Mouse (Mus musculus) embryonic facial prominence, embryonic 15.5 days (tissue): ENCODE measurements around the gene Tmf1. TPM values are rescaled to one million over a fixed set of nuclear protein-coding genes. Genes with fewer than 3 reads are reported as not detected.

Experiments
- ATAC-seq: fragments of 200-750 bp; cut with Nextera tagmentation; 2 replicates; pipeline ENCODE4 v1.8.0; 2017; ENCODE audit warnings: low read depth, moderate TSS enrichment; ENCODE audit not compliant: insufficient number of reproducible peaks, low FRiP score, low TSS enrichment
- H3K27ac ChIP-seq: fragments of 300-500 bp; sonication (generic); replicated peaks from 2 replicates; pipeline ENCODE4 v1.5.1; 2015; ENCODE audit warnings: mild to moderate bottlenecking, inconsistent platforms
- H3K27me3 ChIP-seq: fragments of 300-500 bp; sonication (generic); 2 replicates; pipeline ENCODE4 v1.6.1; 2015; ENCODE audit warnings: inconsistent platforms
- H3K36me3 ChIP-seq: fragments of 300-500 bp; sonication (generic); 2 replicates; pipeline ENCODE4 v1.6.1; 2015; ENCODE audit warnings: mild to moderate bottlenecking, inconsistent platforms
- H3K4me1 ChIP-seq: fragments of 300-500 bp; sonication (generic); 2 replicates; pipeline ENCODE4 v1.6.1; 2015; ENCODE audit warnings: inconsistent platforms
- H3K4me2 ChIP-seq: fragments of 300-500 bp; sonication (generic); replicated peaks from 2 replicates; pipeline ENCODE4 v1.6.1; 2015; ENCODE audit warnings: mild to moderate bottlenecking, inconsistent platforms
- H3K4me3 ChIP-seq: fragments of 300-500 bp; sonication (generic); replicated peaks from 2 replicates; pipeline ENCODE4 v1.5.1; 2015; ENCODE audit warnings: mild to moderate bottlenecking, inconsistent platforms
- H3K9ac ChIP-seq: fragments of 300-500 bp; sonication (generic); 2 replicates; pipeline ENCODE4 v1.6.1; 2015; ENCODE audit warnings: inconsistent platforms
- H3K9me3 ChIP-seq: fragments of 300-500 bp; sonication (generic); replicated peaks from 2 replicates; pipeline ENCODE4 v1.6.1; 2016; ENCODE audit warnings: inconsistent platforms
- WGBS: fragments of 180-500 bp; shearing (Covaris S2); methylation state at CpG from one replicate; pipeline ENCODE4 v1.1.7; 2015; 5-methylcytosine and 5-hydroxymethylcytosine counted together
- polyA plus RNA-seq: library from polyadenylated mRNA; unstranded; fragments of >200 nt; fragmentation: Nextera tagmentation; extraction: Ambion mirVana; gene quantifications from 2 replicates; pipeline ENCODE4 v1.2.1, GENCODE M21; 2015

Gene Tmf1
- polyA plus RNA-seq, 1 experiment from 2014 or later: 36.8 TPM

DNA sequence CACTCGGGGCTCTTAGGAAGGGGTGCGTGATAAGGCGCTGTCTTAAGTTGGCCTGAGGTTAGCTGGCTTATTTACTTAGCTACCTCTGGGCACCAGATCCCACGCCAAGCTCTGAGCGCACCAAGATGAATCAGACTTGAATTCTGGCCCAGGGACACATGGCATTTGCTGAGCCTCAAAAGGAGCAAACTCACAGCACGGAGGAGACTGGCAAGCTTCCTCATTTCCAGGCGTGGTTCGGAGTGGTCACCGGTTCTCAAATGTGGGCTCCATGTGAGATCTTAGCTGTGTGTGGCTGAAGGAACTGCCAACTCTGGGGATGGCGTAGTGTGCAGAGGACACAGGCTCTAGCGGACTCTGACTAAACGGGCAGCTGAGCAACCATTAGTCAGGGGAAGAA is 33.1 kb upstream of the Tmf1 start:
- Histone ChIP-seq H3K9ac (no peak overlapping the region), H3K9me3 (no peaks in the 10 kb centered on the region), H3K27ac (peak overlapping the region; percentile 45; the same call in 1 of the 2 replicates), H3K4me3 (peak overlapping the region; percentile 64), H3K36me3 (no peaks in the 10 kb centered on the region), H3K4me2 (peak overlapping the region; percentile 78), H3K27me3 (no peaks in the 10 kb centered on the region), H3K4me1 (peaks cover 20% of the 10 kb centered on the region)
- WGBS: 50% methylated on average over 12 of the region's 12 CpGs
- no peak for ATAC-seq

DNA sequence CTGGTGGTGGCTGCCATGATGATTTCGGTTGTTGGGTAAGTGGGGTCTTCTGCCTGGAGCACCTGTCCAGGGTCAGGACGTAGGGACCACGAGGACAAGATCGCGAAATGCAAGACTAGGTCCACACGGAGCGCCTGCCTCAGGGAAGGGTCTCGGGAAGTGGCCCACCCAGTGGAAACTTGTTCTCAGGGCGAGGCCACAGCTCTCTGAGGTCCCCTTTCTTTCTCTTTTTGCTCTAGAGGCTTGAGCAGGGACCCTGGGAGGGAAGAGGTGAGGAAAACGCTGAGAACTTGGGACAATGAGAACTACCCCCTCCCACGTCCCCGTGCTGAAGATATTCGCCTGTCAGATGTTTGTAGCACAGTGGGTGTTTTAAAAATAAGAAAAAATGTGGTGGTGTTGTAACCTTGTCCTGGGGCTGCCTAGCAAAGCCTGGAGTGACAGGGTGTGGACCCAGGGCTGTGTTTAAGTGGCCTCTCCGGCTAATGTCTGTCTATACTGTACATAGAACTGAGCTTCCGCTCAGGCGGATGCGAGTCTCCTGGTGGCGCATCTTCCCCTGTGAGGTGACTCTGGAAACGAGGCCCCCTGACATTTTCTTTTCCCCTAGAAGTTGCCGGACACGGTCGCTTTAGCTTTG is 32.2 kb upstream of the Tmf1 start:
- peaks cover 16% of the 10 kb centered on the region for H3K4me1 ChIP-seq
- H3K36me3 ChIP-seq: no peaks in the 10 kb centered on the region
- H3K9ac ChIP-seq: peak overlapping the region; percentile 64
- no peaks in the 10 kb centered on the region for H3K9me3 ChIP-seq
- WGBS: under 1% methylated on average over 22 of the region's 22 CpGs
- peak overlapping the region; percentile 64 for H3K4me3 ChIP-seq
- H3K27me3 ChIP-seq: no peaks in the 10 kb centered on the region
- H3K27ac ChIP-seq: peak overlapping the region; percentile 73
- peak; percentile 61 for ATAC-seq
- peak overlapping the region; percentile 78 for H3K4me2 ChIP-seq

DNA sequence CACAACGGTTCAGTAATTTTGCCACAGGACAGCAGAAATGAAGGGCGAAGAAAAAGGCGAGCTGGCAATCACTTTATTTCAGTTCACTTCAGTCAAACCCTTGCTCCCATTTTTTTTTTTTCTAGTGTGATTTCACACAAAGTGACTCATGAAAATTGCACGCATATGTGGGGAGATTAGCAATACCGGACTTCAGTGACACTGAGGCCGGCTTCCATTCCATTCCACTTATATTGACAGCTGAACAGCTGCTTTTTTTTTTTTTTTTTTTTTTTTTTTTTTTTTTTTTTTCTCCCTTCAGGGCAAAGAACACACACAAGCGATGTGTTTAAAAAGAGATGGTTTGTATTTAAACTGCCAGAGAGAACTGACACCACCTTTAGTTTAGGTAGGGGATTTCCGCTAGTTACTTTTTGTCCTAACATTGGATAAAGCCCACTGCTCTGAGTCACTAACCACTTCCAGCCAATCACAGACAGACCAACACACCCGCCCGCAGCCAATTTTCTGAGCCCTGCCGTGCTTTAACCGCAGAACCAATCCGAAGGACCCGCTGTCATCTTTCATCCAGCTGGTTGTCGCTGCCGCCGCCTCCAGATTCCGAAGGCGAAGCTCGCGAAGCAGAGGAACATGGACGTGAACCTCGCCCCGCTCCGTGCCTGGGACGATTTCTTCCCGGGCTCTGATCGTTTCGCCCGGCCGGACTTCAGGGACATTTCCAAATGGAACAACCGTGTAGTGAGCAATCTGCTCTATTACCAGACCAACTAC is 31.5 kb upstream of the Tmf1 start, which contains the start of gene Arl6ip5:
Arl6ip5 (plus strand) TSS at position 499 of the 771 bp plus-strand sequence.
- peak; percentile 80 for ATAC-seq
- Histone ChIP-seq H3K4me3 (peak within 1 kb of the TSS; percentile 64), H3K27me3 (no peaks in the 10 kb centered on the region), H3K36me3 (no peaks in the 10 kb centered on the region), H3K4me1 (peaks cover 16% of the 10 kb centered on the region), H3K27ac (peak within 1 kb of the TSS; percentile 73), H3K4me2 (peak within 1 kb of the TSS; percentile 78), H3K9me3 (no peaks in the 10 kb centered on the region), H3K9ac (peak within 1 kb of the TSS; percentile 64)
- 6% methylated on average over 32 of the region's 32 CpGs for WGBS

DNA sequence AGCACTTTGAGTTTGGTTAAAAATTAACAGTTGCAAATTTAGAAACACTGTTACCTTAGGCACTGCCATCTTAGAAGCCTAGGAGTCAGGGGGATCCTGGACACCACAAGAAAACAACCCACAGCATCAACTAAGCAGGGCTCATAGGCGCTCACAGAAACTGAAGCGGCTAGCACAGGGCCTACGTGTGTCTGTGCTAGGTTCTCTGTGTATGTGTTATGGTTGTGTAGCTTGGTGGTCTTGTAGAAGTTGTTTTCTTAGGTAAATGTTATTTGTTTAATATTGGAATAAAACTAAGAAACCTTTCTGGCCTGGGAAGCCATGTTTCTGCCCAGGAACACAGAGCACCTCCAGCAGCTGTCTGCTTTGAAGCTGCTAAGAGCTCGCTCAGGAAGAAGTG is 30.8 kb upstream of the Tmf1 start:
- no peak for ATAC-seq
- no peaks in the 10 kb centered on the region for H3K9me3 ChIP-seq
- no peak overlapping the region for H3K9ac ChIP-seq
- H3K27me3 ChIP-seq: no peaks in the 10 kb centered on the region
- H3K4me3 ChIP-seq: no peak overlapping the region
- 79% methylated on average over 4 of the region's 4 CpGs for WGBS
- H3K27ac ChIP-seq: no peak overlapping the region
- H3K4me2 ChIP-seq: no peak overlapping the region
- peaks cover 16% of the 10 kb centered on the region for H3K4me1 ChIP-seq
- no peaks in the 10 kb centered on the region for H3K36me3 ChIP-seq

GRCm38 (mm10) chr6:97209201-97209600 is 30.3 kb upstream of the Tmf1 start:
- WGBS: 47% methylated on average over 3 of the region's 3 CpGs
- no peak for ATAC-seq
- H3K4me1 ChIP-seq: peaks cover 21% of the 10 kb centered on the region
- no peaks in the 10 kb centered on the region for H3K27me3 ChIP-seq
- no peaks in the 10 kb centered on the region for H3K9me3 ChIP-seq
- H3K9ac ChIP-seq: no peak overlapping the region
- H3K4me3 ChIP-seq: no peak overlapping the region
- H3K27ac ChIP-seq: no peak overlapping the region
- no peak overlapping the region for H3K4me2 ChIP-seq
- H3K36me3 ChIP-seq: no peaks in the 10 kb centered on the region

- ATAC-seq: no peak
- Histone ChIP-seq H3K27me3 (no peaks in the 10 kb centered on the region), H3K27ac (peak overlapping the region; percentile 31; the same call in 1 of the 2 replicates), H3K4me2 (no peak overlapping the region), H3K36me3 (no peaks in the 10 kb centered on the region), H3K9ac (no peak overlapping the region), H3K4me1 (peaks cover 23% of the 10 kb centered on the region), H3K9me3 (no peaks in the 10 kb centered on the region), H3K4me3 (no peak overlapping the region)
- 25% methylated on average over 3 of the region's 3 CpGs for WGBS
Observed at GRCm38 (mm10) chr6:97208406-97208805, 29.5 kb upstream of the Tmf1 start.

GRCm38 (mm10) chr6:97207085-97207484 is 28.2 kb upstream of the Tmf1 start:
- Histone ChIP-seq H3K36me3 (no peaks in the 10 kb centered on the region), H3K9ac (no peak overlapping the region), H3K4me3 (no peak overlapping the region), H3K4me1 (peaks cover 19% of the 10 kb centered on the region), H3K4me2 (no peak overlapping the region), H3K27me3 (no peaks in the 10 kb centered on the region), H3K27ac (no peak overlapping the region), H3K9me3 (no peaks in the 10 kb centered on the region)
- ATAC-seq: no peak
- WGBS: 62% methylated on average over 4 of the region's 4 CpGs

- Histone ChIP-seq H3K4me3 (peak within 1 kb of the TSS; percentile 80), H3K9ac (peak within 1 kb of the TSS; percentile 96), H3K36me3 (0 out of 2 replicates have a peak, but pooled peaks cover 3% of the 10 kb centered on the region), H3K9me3 (no peaks in the 10 kb centered on the region), H3K27me3 (no peaks in the 10 kb centered on the region), H3K27ac (peak within 1 kb of the TSS; percentile 89), H3K4me2 (peak within 1 kb of the TSS; percentile 59), H3K4me1 (peaks cover 11% of the 10 kb centered on the region)
- WGBS: under 1% methylated on average over 37 of the region's 38 CpGs
- peak; percentile 98 for ATAC-seq
Observed at GRCm38 (mm10) chr6:97205439-97205885, 26.5 kb upstream of the Tmf1 start, which contains the start of gene Uba3. Uba3 (minus strand) TSS chr6:97205647.

GRCm38 (mm10) chr6:97204952-97205351 is 26.0 kb upstream of the Tmf1 start:
- under 1% methylated on average over 16 of the region's 16 CpGs for WGBS
- Histone ChIP-seq H3K9me3 (no peaks in the 10 kb centered on the region), H3K9ac (peak overlapping the region; percentile 96), H3K36me3 (0 out of 2 replicates have a peak, but pooled peaks cover 3% of the 10 kb centered on the region), H3K4me2 (peak overlapping the region; percentile 59), H3K27ac (peak overlapping the region; percentile 89), H3K27me3 (no peaks in the 10 kb centered on the region), H3K4me1 (peaks cover 11% of the 10 kb centered on the region), H3K4me3 (peak overlapping the region; percentile 80)
- 0 out of 2 replicates have a peak, but pooled peaks have one; percentile 13 for ATAC-seq

- WGBS: 9% methylated on average over 9 of the region's 9 CpGs
- 0 out of 2 replicates have a peak, but pooled peaks cover 3% of the 10 kb centered on the region for H3K36me3 ChIP-seq
- peak overlapping the region; percentile 96; the same call in 1 of the 2 replicates for H3K9ac ChIP-seq
- no peaks in the 10 kb centered on the region for H3K9me3 ChIP-seq
- ATAC-seq: no peak
- peak overlapping the region; percentile 59 for H3K4me2 ChIP-seq
- no peaks in the 10 kb centered on the region for H3K27me3 ChIP-seq
- peaks cover 11% of the 10 kb centered on the region for H3K4me1 ChIP-seq
- H3K27ac ChIP-seq: peak overlapping the region; percentile 89
- H3K4me3 ChIP-seq: peak overlapping the region; percentile 80
Observed at GRCm38 (mm10) chr6:97204252-97204869, 25.4 kb upstream of the Tmf1 start.

GRCm38 (mm10) chr6:97202477-97202876 is 23.6 kb upstream of the Tmf1 start:
- 91% methylated on average over 3 of the region's 3 CpGs for WGBS
- ATAC-seq: no peak

More at GRCm38 (mm10) chr6:97202477-97202876, 23.6 kb upstream of the Tmf1 start:
- H3K9me3 ChIP-seq: no peaks in the 10 kb centered on the region
- no peak overlapping the region for H3K4me3 ChIP-seq
- no peak overlapping the region for H3K9ac ChIP-seq
- peaks cover 8% of the 10 kb centered on the region for H3K36me3 ChIP-seq
- H3K4me2 ChIP-seq: no peak overlapping the region
- no peak overlapping the region for H3K27ac ChIP-seq
- no peaks in the 10 kb centered on the region for H3K27me3 ChIP-seq
- peaks cover 11% of the 10 kb centered on the region for H3K4me1 ChIP-seq
